Mouse (Mus musculus) CH12.LX (cell line): Measurements from ENCODE around the gene Fbxo36. TPM values are rescaled to one million over a fixed set of nuclear protein-coding genes. Genes with fewer than 3 reads are reported as not detected.

Source experiments
- DNase-seq: peaks from one replicate; pipeline ENCODE4 v3.0.0-alpha.2; 2013; ENCODE audit errors: extremely low read depth
- H3K27ac ChIP-seq: 2 replicates; pipeline ENCODE4 v1.5.1; 2012; ENCODE audit warnings: low read depth, mild to moderate bottlenecking, control low read depth, moderate library complexity; ENCODE audit not compliant: insufficient read depth
- H3K27me3 ChIP-seq: replicated peaks from 2 replicates; pipeline ENCODE3; 2012; ENCODE audit warnings: inconsistent platforms
- H3K36me3 ChIP-seq, 2 experiments: replicated peaks in 1 of 2; 2 replicates each; pipeline versions ENCODE3 to v1.6.1; 2012; ENCODE audit warnings: inconsistent platforms in 1 of 2, low read length in 1 of 2, mild to moderate bottlenecking in 1 of 2, mixed read lengths in 1 of 2, moderate library complexity in 1 of 2; ENCODE audit not compliant: control insufficient read depth in 1 of 2, insufficient read depth in 1 of 2
- H3K4me1 ChIP-seq, 2 experiments: 2 replicates each; pipeline ENCODE4 v1.6.1; 2012; ENCODE audit warnings: inconsistent platforms in 1 of 2, moderate library complexity in 1 of 2; ENCODE audit not compliant: insufficient read depth in 2 of 2, control insufficient read depth in 1 of 2
- H3K4me2 ChIP-seq: 2 replicates; pipeline ENCODE4 v1.6.1; 2012; ENCODE audit warnings: low read depth, mild to moderate bottlenecking, control low read depth; ENCODE audit not compliant: poor library complexity, insufficient read depth, severe bottlenecking
- H3K4me3 ChIP-seq, 3 experiments: fragments of 150-350 bp in 1 of 3; sonication (generic) in 1 of 3; replicated peaks in 1 of 3; 2 replicates each; pipeline versions ENCODE3 to v1.5.1; 2011 to 2012; ENCODE audit warnings: low read depth in 2 of 3, low read length in 2 of 3, mild to moderate bottlenecking in 2 of 3, moderate library complexity in 2 of 3, control low read depth in 1 of 3, improper control_type of control experiment in 1 of 3, inconsistent platforms in 1 of 3, mixed read lengths in 1 of 3; ENCODE audit not compliant: poor library complexity in 1 of 3
- H3K79me2 ChIP-seq: replicated peaks from 2 replicates; pipeline ENCODE4 v1.6.1; 2012; ENCODE audit warnings: mild to moderate bottlenecking, moderate library complexity; ENCODE audit not compliant: control insufficient read depth, poor library complexity, insufficient read depth, severe bottlenecking; ENCODE audit errors: extremely low read depth
- H3K9ac ChIP-seq: 2 replicates; pipeline ENCODE4 v1.6.1; 2012; ENCODE audit warnings: low read depth, mild to moderate bottlenecking, control low read depth, moderate library complexity; ENCODE audit not compliant: insufficient read depth
- H3K9me3 ChIP-seq: replicated peaks from 2 replicates; pipeline ENCODE3; 2012; ENCODE audit warnings: low read length, inconsistent platforms, mixed read lengths
- BHLHE40 ChIP-seq: IDR thresholded peaks from 2 replicates; pipeline ENCODE4 v1.6.1; 2011; ENCODE audit warnings: mild to moderate bottlenecking, low read depth, low read length, improper control_type of control experiment
- CHD2 ChIP-seq: IDR thresholded peaks from 2 replicates; pipeline ENCODE4 v1.6.1; 2011; ENCODE audit warnings: low read length, improper control_type of control experiment
- CTCF ChIP-seq, 2 experiments: IDR thresholded peaks in 1 of 2; conservative IDR thresholded peaks in 1 of 2; 2 replicates each; pipeline ENCODE4 v1.5.1; 2011 to 2012; ENCODE audit warnings: low read depth in 2 of 2, low read length in 2 of 2, improper control_type of control experiment in 1 of 2, inconsistent platforms in 1 of 2, mild to moderate bottlenecking in 1 of 2, moderate library complexity in 1 of 2
- ELF1 ChIP-seq: IDR thresholded peaks from 2 replicates; pipeline ENCODE4 v1.6.1; 2014; ENCODE audit warnings: low read depth, mild to moderate bottlenecking, inconsistent platforms, low read length, improper control_type of control experiment
- EP300 ChIP-seq: IDR thresholded peaks from 2 replicates; pipeline ENCODE4 v1.6.1; 2011; ENCODE audit warnings: low read length, improper control_type of control experiment
- HCFC1 ChIP-seq: IDR thresholded peaks from 2 replicates; pipeline ENCODE4 v1.6.1; 2012; ENCODE audit warnings: low read depth, mild to moderate bottlenecking, inconsistent platforms, low read length, improper control_type of control experiment
- JUN ChIP-seq: IDR thresholded peaks from 2 replicates; pipeline ENCODE4 v1.6.1; 2011; ENCODE audit warnings: low read depth, mild to moderate bottlenecking, low read length, improper control_type of control experiment, moderate library complexity; ENCODE audit not compliant: insufficient read depth
- KAT2A ChIP-seq: IDR thresholded peaks from 2 replicates; pipeline ENCODE4 v1.6.1; 2012; ENCODE audit warnings: low read length, improper control_type of control experiment, inconsistent platforms; ENCODE audit not compliant: insufficient replicate concordance
- MAZ ChIP-seq: IDR thresholded peaks from 2 replicates; pipeline ENCODE4 v1.6.1; 2012; ENCODE audit warnings: low read depth, mild to moderate bottlenecking, inconsistent platforms, low read length, improper control_type of control experiment, moderate library complexity
- MXI1 ChIP-seq: IDR thresholded peaks from 2 replicates; pipeline ENCODE4 v1.6.1; 2011; ENCODE audit warnings: mild to moderate bottlenecking, low read depth, low read length, improper control_type of control experiment
- NELFE ChIP-seq: IDR thresholded peaks from 2 replicates; pipeline ENCODE4 v1.6.1; 2011; ENCODE audit warnings: low read depth, low read length, improper control_type of control experiment
- POLR2AphosphoS2 ChIP-seq: IDR thresholded peaks from 2 replicates; pipeline ENCODE4 v1.6.1; 2011; ENCODE audit warnings: low read depth, low read length, improper control_type of control experiment
- RAD21 ChIP-seq: IDR thresholded peaks from 2 replicates; pipeline ENCODE4 v1.6.1; 2011; ENCODE audit warnings: low read depth, mild to moderate bottlenecking, low read length, improper control_type of control experiment, moderate library complexity
- TBP ChIP-seq: conservative IDR thresholded peaks from 2 replicates; pipeline ENCODE4 v1.6.1; 2011; ENCODE audit warnings: low read depth, low read length, improper control_type of control experiment
- UBTF ChIP-seq: IDR thresholded peaks from 2 replicates; pipeline ENCODE4 v1.6.1; 2012; ENCODE audit warnings: low read depth, mild to moderate bottlenecking, inconsistent platforms, low read length, improper control_type of control experiment, moderate library complexity
- USF1 ChIP-seq: IDR thresholded peaks from 2 replicates; pipeline ENCODE4 v1.6.1; 2014; ENCODE audit warnings: low read depth, mild to moderate bottlenecking, inconsistent platforms, low read length, improper control_type of control experiment
- USF2 ChIP-seq: conservative IDR thresholded peaks from 2 replicates; pipeline ENCODE4 v1.6.1; 2011; ENCODE audit warnings: low read depth, low read length, improper control_type of control experiment
- ZC3H11A ChIP-seq: IDR thresholded peaks from 2 replicates; pipeline ENCODE4 v1.6.1; 2012; ENCODE audit warnings: low read depth, mild to moderate bottlenecking, inconsistent platforms, low read length, improper control_type of control experiment
- ZMIZ1 ChIP-seq: IDR thresholded peaks from 2 replicates; pipeline ENCODE4 v1.6.1; 2012; ENCODE audit warnings: low read depth, mild to moderate bottlenecking, inconsistent platforms, low read length, improper control_type of control experiment
- ZNF384 ChIP-seq: IDR thresholded peaks from 2 replicates; pipeline ENCODE4 v1.6.1; 2012; ENCODE audit warnings: low read depth, low read length, improper control_type of control experiment, inconsistent platforms
- dilution Hi-C: fragments of 300-500 bp; cut with MboI; formaldehyde crosslinking; loops from 2 replicates; pipeline ENCODE4 v1.14.3; 2020; ENCODE audit warnings: low sequenced_read_pairs; ENCODE audit not compliant: extremely low pct_unique_long_range_greater_than_20kb, extremely low pct_ligation_motif_present
- in situ Hi-C: fragments of 300-500 bp; cut with MboI; formaldehyde crosslinking; loops from 3 replicates; pipeline ENCODE4 v1.14.3; 2019; ENCODE audit warnings: low sequenced_read_pairs, low pct_ligation_motif_present, low pct_unique_long_range_greater_than_20kb, mixed read lengths
- polyA plus RNA-seq: library from polyadenylated mRNA; unstranded; fragments of >175 nt; gene quantifications from 2 replicates; pipeline ENCODE4 v1.2.1, GENCODE M21; 2012; ENCODE audit warnings: low read depth; ENCODE audit not compliant: insufficient read length
- total RNA-seq, 2 experiments: library from RNA; depleted of rRNA; stranded (reverse); fragments of 300-350 nt in 1 of 2; fragments of >200 nt in 1 of 2; gene quantifications; 2 replicates each; pipeline ENCODE4 v1.2.3; 2012 to 2014

Fbxo36 gene
- total and polyA plus RNA-seq, 3 experiments: 2.5 to 3.8 (median 3.0) TPM

DNA sequence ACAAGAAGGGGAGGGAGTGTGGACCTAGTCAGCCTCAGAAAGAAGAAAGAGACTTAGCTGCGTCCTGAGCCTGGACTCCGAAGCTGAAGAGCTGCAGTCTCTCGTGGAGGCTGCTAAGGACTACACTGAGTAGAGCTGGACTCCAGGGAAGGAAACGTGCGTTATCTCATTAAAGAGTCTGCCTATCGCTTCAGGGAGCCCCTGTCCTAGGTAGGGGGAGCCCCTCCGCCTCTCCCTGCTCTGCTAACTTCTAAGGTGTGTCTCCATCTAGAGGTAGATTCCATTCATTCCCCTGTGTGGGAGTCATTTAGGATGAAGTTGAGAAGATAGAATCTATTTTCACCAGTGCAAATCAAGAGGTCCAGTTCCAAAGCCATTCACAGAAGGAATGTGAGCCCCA lies 29.9 kb downstream of the Fbxo36 start:
- Histone ChIP-seq H3K9ac (no peak overlapping the region), H3K4me2 (peak overlapping the region; percentile 14; the same call in 1 of the 2 replicates), H3K79me2 (no peaks in the 10 kb centered on the region), H3K9me3 (no peaks in the 10 kb centered on the region), H3K27me3 (no peaks in the 10 kb centered on the region), H3K36me3 (no peaks in the 10 kb centered on the region), H3K4me1 (peaks cover 0 to 23% of the 10 kb centered on the region in 2 experiments; a peak in 2 of 4 replicates), H3K27ac (no peak overlapping the region), H3K4me3 (peak overlapping the region in 2 of 3 experiments; percentile 54 to 57)
- in situ Hi-C loops: no loop called here
- TF ChIP-seq RAD21 (peak; percentile 59), ELF1 (0 out of 2 replicates have a peak, but pooled peaks have one; percentile 9), CTCF (conservative IDR thresholded peaks at IDR 0.05 in 1 of 2, IDR thresholded peaks at IDR 0.05 in 1 of 2; ENCODE audit: low read depth in 2 of 2, low read length in 2 of 2) (peak in 1 of 2 experiments; percentile 64; a peak in 2 of 4 replicates), TBP (no peak), BHLHE40 (0 out of 2 replicates have a peak, but pooled peaks have one; percentile 5), KAT2A (no peak)
- dilution Hi-C loops: no loop called here
- peak; percentile 56 for DNase-seq

DNA sequence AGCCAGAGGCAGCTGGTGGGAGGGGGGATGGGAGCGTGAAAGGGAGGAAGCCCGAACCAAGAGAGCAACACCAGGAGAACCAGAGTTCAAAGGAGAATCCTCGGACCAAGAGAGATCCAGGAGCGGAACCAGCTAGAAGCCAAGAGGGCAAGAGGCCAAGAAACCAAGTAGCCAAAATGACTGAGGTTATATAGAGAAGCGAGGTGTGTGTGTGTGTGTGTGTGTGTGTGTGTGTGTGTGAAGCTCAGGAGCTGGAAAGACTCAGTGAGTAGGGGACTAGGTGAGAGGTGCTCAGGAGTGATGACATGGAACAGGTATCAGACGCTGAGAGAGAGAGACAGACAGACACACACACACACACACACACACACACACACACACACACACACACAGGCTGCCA lies 31.5 kb downstream of the Fbxo36 start:
- no peak overlapping the region for H3K27ac ChIP-seq
- dilution Hi-C loops: no loop called here
- H3K27me3 ChIP-seq: no peaks in the 10 kb centered on the region
- no peak overlapping the region for H3K4me3 ChIP-seq
- TF ChIP-seq UBTF (no peak), HCFC1 (no peak), JUN (no peak), ZNF384 (no peak), KAT2A (no peak)
- peaks cover 0 to 18% of the 10 kb centered on the region in 2 experiments; a peak in 2 of 4 replicates for H3K4me1 ChIP-seq
- DNase-seq: no peak
- no peak overlapping the region for H3K4me2 ChIP-seq
- no peaks in the 10 kb centered on the region for H3K79me2 ChIP-seq
- no peak overlapping the region for H3K9ac ChIP-seq
- in situ Hi-C loops: loop anchor here (10.0 kb wide), 1 partner anchor 146 kb away; no protein-coding TSS in a partner anchor
- no peaks in the 10 kb centered on the region for H3K9me3 ChIP-seq
- no peaks in the 10 kb centered on the region for H3K36me3 ChIP-seq

DNA sequence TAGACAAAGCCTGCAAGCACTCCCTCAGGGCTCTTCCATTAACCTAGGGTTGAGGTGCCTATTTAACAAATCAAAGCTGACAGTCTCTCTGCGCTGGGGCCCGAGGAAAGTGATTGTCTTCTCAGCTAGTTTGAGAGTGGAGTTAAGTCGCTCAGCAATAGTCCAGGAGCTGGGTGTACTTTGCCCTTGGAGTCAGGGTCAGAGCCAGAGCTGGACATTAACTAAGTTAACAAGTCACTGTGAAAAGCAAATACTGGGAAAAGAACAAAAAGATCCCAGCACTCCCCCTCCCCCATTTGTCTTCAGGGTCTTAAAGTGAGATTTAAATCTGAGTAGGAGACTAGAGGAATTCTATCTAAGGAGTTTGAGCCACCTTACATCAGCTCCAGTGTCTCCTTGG lies 32.5 kb downstream of the Fbxo36 start:
- H3K27ac ChIP-seq: no peak overlapping the region
- dilution Hi-C loops (no loop called here), in situ Hi-C loops (loop anchor here (10.0 kb wide), 1 partner anchor 147 kb away; no protein-coding TSS in a partner anchor)
- peaks cover 0 to 18% of the 10 kb centered on the region in 2 experiments; a peak in 2 of 4 replicates for H3K4me1 ChIP-seq
- H3K9me3 ChIP-seq: no peaks in the 10 kb centered on the region
- H3K4me3 ChIP-seq: no peak overlapping the region
- no peaks in the 10 kb centered on the region for H3K36me3 ChIP-seq
- H3K27me3 ChIP-seq: no peaks in the 10 kb centered on the region
- no peaks in the 10 kb centered on the region for H3K79me2 ChIP-seq
- H3K9ac ChIP-seq: no peak overlapping the region
- H3K4me2 ChIP-seq: no peak overlapping the region
- DNase-seq: no peak
- TF ChIP-seq POLR2AphosphoS2 (no peak), MXI1 (no peak), USF1 (no peak), NELFE (no peak), MAZ (no peak), TBP (no peak), KAT2A (no peak), EP300 (no peak), ZMIZ1 (no peak), ZC3H11A (no peak), ELF1 (no peak), CHD2 (no peak), UBTF (no peak), USF2 (no peak)
- TF ChIP-seq, all 38 proteins: peak for 0
